Mouse (Mus musculus) mouse embryonic stem cell (cell line): Measurements from ENCODE around the gene Gm10638.

Experiments
- in situ Hi-C, 2 experiments: fragments of 300-500 bp; cut with MboI; formaldehyde crosslinking; loops; 1 replicate in 1 of 2; 3 replicates in 1 of 2; pipeline ENCODE4 v1.14.3; 2019 to 2020; ENCODE audit warnings: low sequenced_read_pairs in 2 of 2, low pct_unique_long_range_greater_than_20kb in 1 of 2, mixed read lengths in 1 of 2; ENCODE audit not compliant: unreplicated experiment in 1 of 2

Gm10638 gene

DNA sequence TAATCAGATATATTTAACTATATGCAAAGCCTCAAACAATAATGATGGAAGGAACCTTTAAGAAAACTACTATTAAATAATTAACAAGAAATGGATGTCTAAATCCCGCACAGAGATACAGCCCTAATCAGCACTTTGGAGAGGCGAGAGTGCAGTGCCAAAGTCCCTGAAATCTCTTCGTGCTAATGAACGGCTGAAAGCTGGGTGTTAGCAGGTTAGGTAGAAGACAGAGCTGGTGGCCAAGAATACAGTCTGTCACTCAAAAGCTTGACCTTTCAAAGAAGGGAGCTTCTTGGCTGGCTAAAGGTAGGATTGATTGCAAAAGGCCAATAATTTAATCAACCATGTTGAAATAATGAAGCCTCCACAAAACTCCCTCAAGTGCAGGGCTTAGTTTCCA lies 11.3 kb upstream of the Gm10638 start:
- in situ Hi-C loops: no loop called here

DNA sequence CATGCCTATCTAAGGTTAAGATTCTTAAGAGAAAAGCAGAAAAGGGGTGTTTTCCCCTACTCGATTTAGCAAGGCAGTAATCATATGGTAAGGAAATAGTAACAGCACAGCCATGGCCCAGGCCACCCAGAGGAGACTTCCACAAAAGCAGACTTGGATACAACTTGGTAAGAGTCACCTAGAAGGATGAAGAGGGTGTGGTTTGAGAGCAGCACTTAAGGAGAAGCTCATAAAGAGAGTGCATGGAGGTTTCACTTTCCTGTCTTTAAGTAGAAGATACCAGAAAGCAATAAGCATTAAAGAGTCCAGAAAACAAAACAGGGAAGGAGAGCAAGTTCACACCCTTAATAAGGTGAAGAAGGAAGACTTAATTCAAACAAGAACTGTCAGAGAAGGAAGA lies 10.5 kb upstream of the Gm10638 start:
- in situ Hi-C loops: no loop called here

DNA sequence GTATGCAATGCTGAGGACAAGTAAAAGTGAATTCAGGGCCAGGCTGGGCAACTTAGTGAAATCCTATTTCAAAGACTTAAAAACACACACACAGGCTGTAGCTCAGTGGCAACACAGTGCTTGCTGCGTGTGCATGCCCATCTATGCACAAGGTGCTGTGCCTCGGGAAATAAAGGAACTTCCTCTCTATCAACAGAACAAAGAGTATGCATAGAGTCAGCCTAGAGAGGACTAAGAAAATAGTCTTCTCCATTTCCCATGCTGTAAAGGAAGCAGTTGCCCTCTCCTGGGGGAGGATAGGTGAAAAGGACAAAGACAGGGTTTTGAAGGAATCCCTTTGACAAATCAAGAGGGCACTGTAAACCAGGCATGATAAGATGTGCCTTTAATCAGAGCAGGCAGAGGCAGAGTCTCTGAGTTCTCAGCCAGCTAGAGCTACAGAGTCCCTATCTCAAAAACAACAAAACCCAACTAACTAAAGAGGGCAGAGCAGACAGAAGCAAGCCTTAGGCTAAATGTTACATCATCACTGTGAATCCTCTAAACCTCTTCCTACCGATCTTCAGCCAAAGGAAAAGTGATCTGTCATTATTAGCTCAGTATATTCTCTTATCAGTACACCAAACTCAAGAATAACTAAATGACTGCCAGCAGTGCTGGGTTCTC lies 9.9 kb upstream of the Gm10638 start:
- in situ Hi-C loops: no loop called here

DNA sequence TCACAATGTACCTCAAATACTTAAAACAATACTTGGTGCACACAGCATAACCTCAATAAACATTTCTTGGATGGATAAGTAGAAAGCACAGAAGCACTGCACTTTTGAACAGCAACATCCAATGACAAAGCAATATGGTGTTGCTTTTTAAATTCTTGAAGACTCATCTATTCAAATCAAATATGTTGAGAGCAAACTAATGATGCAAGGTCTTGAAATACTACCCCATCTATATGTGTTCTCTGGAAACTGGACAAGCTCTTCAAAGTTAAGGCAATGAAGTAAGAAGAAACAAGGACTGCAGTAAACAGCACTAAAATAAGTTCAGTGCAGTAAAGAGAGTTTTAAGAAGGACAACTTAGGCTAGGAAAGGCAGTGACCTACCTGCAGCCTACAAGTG lies 4.6 kb upstream of the Gm10638 start:
- in situ Hi-C loops: no loop called here

DNA sequence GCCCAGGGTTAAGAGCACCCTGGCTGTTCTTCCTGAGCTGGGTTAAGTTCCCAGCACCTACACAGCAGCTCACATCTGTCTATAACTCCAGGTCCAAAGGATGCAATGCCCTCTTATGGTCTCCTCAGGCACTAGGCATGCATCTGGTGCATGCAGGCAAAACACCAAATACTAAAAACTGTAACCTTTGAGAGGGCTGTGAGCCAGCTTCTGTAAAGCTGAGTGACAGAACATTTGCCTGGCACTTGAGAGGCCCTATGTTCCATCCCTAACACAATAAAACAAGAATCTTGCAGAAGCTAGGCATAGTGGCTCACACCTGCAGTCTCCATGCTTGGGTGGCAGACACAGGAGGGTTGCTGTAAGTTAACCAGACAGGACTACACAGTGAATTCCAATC lies 3.9 kb upstream of the Gm10638 start:
- in situ Hi-C loops: no loop called here

DNA sequence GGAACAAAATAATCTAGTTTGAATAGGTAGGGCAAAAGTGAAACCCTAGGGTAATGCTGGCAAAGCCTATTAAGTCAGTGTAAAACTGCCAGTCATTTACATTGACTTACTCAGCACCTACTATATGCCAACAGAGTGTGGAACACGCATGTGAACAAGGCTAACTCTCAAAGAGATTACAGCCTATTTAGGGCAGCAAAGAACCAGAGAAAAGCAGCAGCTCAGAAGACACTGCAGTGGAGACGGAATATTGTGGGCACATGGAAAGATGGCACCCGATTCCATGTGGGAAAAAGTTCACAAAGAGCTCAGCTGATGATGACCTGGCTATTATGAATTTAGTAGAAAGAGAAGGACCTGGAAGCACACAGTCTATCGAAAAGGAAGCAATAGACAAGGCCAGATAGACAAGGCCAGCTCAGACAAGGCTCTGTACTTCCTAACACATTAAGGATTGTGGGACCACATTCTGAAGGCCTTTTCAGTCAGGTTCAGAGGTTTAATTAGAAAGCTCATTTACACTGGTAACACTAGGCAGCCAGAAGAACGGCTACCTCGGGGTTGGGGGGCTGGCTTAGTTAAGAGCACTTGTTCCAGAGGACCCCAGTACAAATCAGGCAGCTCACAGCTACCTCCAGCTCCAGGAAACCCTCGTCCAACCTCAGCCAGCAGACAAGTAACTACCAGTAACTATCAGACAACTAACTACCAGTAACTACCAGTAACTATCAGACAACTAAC lies 2.7 kb upstream of the Gm10638 start:
- in situ Hi-C loops: no loop called here

DNA sequence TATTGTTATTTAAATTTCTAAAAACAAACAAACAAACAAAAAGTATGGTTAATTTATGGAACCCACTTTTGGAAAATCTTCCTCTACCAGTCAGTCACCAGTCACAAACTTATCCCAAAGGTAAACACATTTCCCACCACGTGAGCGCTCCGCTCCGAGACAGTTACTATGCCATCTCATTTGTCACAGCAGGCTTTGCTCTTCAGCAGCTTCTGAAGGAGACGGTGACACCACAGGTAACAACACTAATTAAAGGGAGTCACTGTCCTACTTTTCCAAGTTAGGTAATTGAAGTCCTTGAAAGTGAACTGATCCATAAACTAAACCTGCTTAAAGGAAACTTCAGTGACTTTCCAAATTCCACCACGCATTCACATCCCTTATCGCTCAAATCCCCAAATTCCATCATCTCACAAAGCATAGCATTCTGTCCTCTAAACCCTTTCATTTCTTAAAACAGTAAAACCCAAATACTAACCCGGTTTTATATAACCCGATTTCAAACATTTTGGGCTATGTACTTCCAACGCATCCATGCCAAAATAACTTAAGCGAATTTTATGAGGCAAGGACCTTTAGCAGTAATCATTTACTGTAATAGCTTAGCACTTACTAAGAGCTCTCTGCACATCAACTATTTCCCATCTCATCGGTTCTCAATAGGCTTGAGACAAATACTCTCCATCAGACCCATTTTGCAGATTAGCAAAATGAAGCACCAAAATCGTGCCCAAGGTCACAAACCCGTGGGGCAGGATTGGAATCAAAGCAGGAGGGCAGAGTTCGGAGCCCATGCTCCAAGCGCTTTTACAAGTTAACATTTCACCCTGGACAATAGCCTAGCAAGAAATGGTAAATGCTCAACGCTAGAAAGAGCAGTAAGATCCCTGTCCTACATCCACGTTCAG lies 932 bp upstream of the Gm10638 start:
- in situ Hi-C loops: no loop called here

DNA sequence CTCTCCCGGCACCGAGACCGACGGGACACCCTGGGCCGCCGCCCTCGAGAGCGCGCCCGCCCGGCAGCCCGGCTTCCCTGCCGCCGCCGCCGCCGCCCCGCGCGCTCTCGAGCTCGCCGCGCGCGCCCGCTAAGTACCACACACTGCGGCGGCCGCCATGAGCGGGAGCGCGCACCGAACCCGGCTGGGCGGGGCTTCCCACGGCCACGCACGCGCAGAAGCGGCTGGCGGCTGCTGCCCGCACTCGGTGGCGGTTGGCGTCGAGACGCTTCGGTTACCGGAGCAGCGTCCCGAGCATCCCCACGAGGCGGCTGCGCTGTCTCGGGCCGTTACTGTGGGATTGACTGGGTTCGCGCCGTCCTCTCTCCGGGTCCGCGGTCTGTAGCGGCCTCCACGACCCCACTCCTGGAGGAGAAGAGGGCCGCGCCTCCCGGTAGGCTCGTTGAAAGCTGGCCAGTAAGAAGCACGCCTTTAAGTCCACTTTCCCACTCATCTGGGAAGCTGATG lies 489 bp downstream of the Gm10638 start:
- in situ Hi-C loops: no loop called here

DNA sequence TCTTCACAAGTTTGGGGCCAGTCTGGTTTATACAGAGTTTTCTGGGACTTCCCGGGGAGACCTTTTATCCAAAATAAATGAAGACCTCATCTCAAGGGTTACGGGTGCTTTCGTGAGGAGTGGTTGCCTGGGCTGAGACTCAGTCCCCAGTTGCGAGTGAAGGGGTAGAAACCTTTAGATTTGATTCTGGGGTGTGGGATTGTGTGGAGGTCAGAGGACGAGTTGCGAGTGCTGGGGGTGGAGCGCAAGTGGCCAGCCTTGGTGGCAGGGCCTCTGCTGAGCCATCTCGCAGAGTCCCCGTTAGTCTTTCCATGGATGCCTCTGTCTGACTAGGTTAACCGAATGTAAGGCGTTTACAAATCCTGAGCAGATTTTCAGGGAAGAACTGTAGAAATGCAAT lies 1.0 kb downstream of the Gm10638 start:
- in situ Hi-C loops: no loop called here

DNA sequence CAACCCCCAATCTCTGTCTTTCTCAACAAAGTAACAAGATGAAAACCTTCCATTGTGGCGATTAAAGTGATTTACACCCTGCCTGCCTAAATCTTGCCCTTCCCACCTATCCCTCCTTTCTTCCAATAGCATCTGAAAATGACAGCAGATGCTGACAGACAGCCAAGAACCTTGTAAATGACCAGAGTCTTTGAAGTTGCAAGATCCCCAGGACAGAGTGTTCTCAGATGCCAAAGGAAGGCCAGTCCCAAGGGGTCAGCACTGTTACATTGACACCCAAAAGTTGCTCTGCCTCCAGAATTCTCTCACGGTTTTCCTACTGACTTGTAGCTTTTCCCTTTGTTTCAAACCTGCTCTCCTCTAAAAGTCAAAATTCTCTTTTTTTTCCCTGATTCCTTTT lies 4.3 kb downstream of the Gm10638 start:
- in situ Hi-C loops: no loop called here

DNA sequence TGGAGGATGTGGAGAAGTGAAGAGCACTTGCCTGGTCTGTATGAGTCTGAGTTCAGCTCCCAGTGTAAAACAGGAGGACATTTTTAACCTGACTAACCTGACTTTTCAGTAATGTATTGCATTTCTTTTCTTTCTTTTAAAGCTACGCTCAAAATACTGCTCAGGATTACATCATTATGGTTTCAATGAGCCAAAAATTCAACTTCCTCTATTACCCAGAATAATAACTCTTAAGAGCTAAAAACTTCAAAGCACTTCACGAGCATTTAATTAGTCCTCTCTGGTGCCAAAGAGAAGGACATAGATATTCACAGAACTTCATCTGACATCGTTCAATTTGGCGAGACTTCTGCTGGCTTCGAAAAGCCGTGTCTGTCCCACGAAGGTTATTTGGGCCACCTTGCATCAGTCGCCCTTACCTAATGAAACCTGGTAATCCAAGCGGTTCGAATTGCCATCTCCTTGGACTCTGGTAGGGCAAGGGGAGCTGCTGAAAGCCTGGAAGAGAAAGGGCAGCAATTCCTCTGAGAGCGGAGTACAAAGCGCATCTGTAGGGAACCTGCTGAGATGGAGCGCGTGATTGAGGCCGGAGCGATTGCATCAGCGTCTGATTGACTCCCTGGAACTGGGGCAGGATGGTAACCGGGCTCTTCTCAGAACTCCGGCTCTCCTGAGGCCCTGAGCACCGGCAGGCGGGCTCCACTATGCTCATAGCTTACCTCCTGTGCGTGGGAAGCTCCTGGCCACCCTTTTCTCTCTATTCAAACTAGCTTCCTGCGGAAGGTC lies 11.6 kb downstream of the Gm10638 start:
- in situ Hi-C loops: no loop called here

DNA sequence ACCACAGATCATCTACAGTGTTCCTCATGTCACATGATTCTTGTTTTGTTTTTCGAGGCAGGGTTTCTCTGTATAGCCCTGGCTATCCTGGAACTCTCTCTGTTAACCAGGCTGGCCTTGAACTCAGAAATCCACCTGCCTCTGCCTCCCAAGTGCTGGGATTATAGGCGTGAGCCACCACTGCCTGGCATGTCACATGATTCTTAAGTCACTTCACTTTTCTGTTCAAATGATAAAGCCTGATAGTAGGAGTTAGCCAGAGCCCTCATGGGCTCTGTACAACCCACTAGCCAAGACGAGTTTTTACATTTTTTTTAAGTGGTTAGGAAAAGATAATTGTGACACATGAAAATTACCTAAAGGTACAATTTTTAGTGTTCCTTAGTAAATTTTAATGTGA lies 13.2 kb downstream of the Gm10638 start:
- in situ Hi-C loops: no loop called here

DNA sequence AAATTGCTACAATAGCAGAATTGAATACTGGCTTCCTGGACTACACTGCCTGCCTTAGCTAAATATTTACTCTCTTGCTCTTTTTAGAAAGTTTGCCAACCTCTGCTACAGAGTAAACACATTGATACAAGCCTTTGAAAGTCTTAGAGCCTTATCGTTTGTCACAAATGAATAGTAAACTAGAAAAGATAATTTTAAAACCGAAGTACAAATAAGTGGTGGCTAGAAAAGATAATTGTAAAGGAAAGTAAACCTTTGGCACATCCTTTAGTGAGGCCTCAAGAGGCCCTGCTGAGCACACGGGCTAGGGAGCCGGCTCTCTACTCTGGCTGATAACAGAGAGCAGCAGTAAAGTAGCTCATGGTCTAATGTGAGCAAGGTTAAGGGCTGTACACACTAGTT lies 13.6 kb downstream of the Gm10638 start:
- in situ Hi-C loops: no loop called here

DNA sequence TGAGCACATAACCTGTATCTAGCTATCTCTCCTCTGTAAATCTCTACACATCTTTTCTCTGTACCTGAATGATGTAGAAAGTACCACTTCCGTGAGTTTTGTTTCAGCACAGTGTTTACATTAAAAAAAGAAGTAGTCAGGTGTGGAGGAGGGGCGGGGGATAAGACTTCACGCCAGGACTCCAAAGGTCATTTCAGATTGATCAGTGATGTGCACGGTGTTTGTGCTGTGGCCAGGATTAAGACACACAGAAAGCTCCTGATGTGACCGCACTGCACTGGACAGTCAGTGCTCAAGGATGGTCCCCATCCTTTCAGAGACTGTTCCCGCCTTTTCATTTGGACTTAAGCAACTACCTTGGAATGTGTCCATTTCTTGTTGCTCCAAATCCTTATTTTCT lies 15.2 kb downstream of the Gm10638 start:
- in situ Hi-C loops: no loop called here

DNA sequence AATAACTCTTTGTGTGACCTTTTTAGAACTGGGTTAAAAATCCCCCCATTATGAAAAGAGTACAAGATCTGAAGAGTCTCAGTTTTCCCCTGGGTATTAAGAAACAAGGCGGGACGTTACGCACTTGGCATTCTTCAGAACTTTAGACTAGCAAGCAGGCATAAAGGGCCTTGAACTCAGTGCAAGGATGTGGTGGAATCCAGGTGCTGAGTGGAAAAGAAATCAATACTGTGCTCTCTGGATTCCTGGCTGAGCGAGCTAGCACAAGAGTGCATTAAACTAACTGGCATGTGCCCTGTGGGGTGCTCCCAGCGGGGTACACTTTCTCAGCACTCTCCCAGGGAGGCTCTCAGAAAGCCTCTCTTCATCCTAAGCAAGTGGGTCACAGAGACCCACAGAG lies 17.3 kb downstream of the Gm10638 start:
- in situ Hi-C loops: no loop called here

DNA sequence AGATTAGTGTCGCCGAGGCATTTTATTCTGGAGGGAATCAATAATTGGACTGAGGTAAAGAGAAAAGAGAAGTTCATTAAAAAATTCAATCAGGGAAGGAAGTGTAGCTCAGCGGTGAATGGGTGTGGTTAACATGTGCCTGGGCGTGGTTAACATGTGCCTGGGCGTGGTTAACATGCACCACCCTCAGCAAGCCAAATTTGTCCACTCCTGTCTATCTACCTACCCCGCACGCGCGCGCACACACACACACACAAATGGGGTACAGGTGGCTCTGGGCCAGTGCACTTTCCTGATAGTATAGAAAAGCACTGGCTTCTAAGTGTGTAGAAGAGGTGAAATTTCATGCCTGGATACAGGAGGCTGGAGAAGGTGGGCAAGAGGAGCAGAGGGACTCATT lies 19.7 kb downstream of the Gm10638 start:
- in situ Hi-C loops: no loop called here

DNA sequence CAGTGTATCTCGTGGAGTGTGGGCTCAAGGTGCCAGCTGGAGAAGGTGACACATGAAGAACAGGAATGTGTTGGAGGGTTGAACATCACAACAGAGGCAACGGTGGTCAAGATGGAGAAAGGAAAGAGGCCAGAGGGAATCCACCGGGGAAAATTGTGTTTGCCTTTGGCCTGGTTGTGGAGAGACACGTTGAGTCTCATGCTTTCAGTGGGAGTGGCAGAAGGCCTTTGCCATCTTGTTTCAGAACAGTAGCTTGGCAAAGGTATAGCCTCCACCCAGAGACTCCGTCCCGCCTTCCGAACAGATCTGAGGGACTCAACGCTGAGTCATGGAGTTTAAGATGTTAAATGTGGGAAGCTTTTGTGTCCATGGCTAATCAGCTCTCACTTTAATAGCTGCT lies 20.2 kb downstream of the Gm10638 start:
- in situ Hi-C loops: no loop called here

DNA sequence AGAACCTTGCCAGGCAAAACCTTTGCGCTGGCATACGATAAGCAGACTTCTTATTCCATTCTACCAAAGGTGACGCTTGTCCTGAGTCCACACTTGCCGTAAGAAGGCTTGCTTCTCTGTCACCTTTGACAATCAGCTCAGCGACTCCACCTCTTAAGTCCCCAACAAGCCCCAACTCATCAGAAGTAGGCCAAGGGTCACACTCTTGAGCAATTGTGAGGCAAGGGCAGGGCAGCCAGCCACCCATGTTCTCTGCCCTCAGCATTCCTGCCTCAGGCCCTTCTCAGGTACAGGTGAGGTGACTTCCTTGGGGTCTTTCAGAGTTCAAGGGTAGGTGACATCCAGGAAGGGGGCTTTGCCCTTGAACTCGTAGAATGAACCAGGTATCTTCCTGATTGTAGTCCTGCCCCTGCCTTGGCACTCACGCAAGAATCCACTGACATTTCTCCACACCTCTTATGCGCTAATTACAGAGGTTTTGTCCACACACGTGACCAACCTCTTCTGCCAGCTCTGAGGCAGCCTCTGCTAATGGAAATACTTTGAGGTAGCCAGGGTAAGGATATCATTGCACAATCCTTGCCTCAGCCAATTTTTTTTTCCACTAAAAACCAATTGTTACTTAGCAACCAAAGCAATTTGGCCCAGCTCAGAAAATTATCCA lies 21.2 kb downstream of the Gm10638 start:
- in situ Hi-C loops: no loop called here
